Mouse (Mus musculus): Measurements from ENCODE around the gene Sfxn3. TPM values are rescaled to one million over a fixed set of nuclear protein-coding genes. Genes with fewer than 3 reads are reported as not detected.
"Not testable (repeated sequence)": the region's sequence is repeated elsewhere in the genome, so short reads cannot be mapped to it uniquely, and the experiment has no call there.

The Sfxn3 gene
- total RNA-seq, 2 experiments from 2014 or later: 26.3 to 27.2 TPM

GRCm38 (mm10) chr19:45018351-45018831, 28.9 kb upstream of the Sfxn3 start:
- peak; percentile 54 for DNase-seq

- DNase-seq: peak; percentile 79
These were observed 27.0 kb upstream of the Sfxn3 start for GRCm38 (mm10) chr19:45020348-45020747.

- peak; percentile 17 for DNase-seq
These were observed 25.9 kb upstream of the Sfxn3 start for GRCm38 (mm10) chr19:45021362-45021761.

GRCm38 (mm10) chr19:45023993-45024392, 23.3 kb upstream of the Sfxn3 start:
- DNase-seq: no peak

GRCm38 (mm10) chr19:45024775-45025174, 22.5 kb upstream of the Sfxn3 start:
- no peak for DNase-seq

GRCm38 (mm10) chr19:45025937-45026568, 21.2 kb upstream of the Sfxn3 start:
- DNase-seq: no peak

GRCm38 (mm10) chr19:45026958-45027670, 20.2 kb upstream of the Sfxn3 start:
- DNase-seq: no peak

GRCm38 (mm10) chr19:45027848-45028247, 19.5 kb upstream of the Sfxn3 start:
- DNase-seq: no peak

GRCm38 (mm10) chr19:45028746-45029145, 18.6 kb upstream of the Sfxn3 start:
- DNase-seq: no peak

- DNase-seq: no peak
These were observed 17.7 kb upstream of the Sfxn3 start for GRCm38 (mm10) chr19:45029571-45029970.

- DNase-seq: peak; percentile 84
These were observed 17.2 kb upstream of the Sfxn3 start for GRCm38 (mm10) chr19:45030111-45030510.

GRCm38 (mm10) chr19:45030746-45031693, 16.3 kb upstream of the Sfxn3 start:
- peak; percentile 85 for DNase-seq

GRCm38 (mm10) chr19:45031780-45032179, 15.5 kb upstream of the Sfxn3 start:
- peak; percentile 88 for DNase-seq

- DNase-seq: peak; percentile 47
These were observed 14.6 kb upstream of the Sfxn3 start for GRCm38 (mm10) chr19:45032570-45033332.

GRCm38 (mm10) chr19:45036867-45037266, 10.4 kb upstream of the Sfxn3 start:
- peak; percentile 74 for DNase-seq

GRCm38 (mm10) chr19:45038198-45038597, 9.1 kb upstream of the Sfxn3 start:
- DNase-seq: not testable (repeated sequence)

GRCm38 (mm10) chr19:45040214-45040613, 7.1 kb upstream of the Sfxn3 start:
- DNase-seq: no peak

- DNase-seq: no peak
These were observed 2.8 kb upstream of the Sfxn3 start for GRCm38 (mm10) chr19:45044389-45044927.

GRCm38 (mm10) chr19:45045236-45045635, 2.1 kb upstream of the Sfxn3 start:
- no peak for DNase-seq

GRCm38 (mm10) chr19:45045651-45046050, 1.7 kb upstream of the Sfxn3 start, which contains the start of gene Pdzd7:
TSS of gene Pdzd7 (minus strand) at chr19:45045717.
- DNase-seq: no peak

GRCm38 (mm10) chr19:45046523-45047321, 581 bp upstream of the Sfxn3 start:
- peak; percentile 84 for DNase-seq
